8 mouse cellular contexts compared by ENCODE assay signal in the genomic region with DNA sequence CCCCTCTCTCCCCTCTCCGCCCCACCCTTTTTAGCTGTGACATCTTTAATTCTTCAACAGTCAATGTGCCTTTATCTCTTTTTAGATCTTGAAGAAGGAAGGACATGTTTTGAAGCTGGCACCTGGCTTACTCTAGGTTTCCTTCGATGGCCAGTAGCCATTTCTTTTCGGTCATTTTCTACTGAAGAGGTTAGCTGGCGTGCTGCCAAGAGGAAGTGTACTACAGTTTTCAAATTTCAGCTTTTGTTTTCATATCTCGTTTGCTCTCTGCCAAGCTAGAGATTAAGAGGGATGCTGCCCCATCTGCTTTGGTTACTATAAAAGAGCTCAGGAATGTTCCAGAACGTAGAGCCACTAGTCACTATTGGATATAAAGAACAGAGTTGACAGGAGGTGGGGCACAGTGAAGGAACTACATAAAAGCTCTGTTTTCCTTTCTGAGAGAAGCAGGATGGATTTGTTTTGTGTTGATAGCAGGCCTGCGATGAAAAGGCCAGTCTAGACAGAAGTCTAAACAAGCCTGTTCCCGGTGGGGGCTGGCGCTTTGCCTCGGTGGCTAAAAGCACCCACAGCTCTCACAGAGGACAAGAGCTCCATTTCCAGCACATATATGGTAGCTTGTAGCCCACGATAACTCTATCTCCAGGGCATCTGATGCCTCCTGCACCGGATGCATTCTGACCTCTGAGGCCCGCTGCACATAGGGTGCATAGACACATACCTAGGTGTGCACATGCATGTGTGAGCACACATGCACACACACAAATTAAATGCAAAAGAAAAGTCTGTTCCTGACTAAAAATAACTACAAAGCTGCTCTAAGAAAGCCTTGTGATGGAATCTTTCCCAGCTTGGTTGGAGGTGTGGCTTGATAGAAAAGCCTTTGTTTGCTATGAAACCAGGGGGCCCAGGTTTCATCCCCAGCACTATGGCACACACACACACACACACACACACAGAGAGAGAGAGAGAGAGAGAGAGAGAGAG. TPM values are rescaled to one million over a fixed set of nuclear protein-coding genes. Genes with fewer than 3 reads are reported as not detected.
DNase-seq lines count a peak whose midpoint lies in the region; ATAC-seq and TF ChIP-seq lines count a peak whose summit lies in the region.

No protein-coding gene starts in this region.

- 0 out of 2 replicates have a peak, but pooled peaks have one; percentile 15 for TF ChIP-seq EP300 in liver, postnatal 0 days (IDR thresholded peaks at IDR 0.05; ENCODE audit: low read depth)

- H3K27ac ChIP-seq in left cerebral cortex, adult 2 months, result peak overlapping the region; percentile 89
- H3K27ac ChIP-seq in forebrain, embryonic 16.5 days (ENCODE audit: low read length), result peak overlapping the region; percentile 79
- H3K27ac ChIP-seq in intestine, embryonic 15.5 days, result peak overlapping the region; percentile 88
- peak overlapping the region; percentile 74 for H3K27ac ChIP-seq in liver, postnatal 0 days (ENCODE audit: low read depth)
- H3K27ac ChIP-seq in neural tube, embryonic 12.5 days, result 0 out of 2 replicates have a peak overlapping the region, but pooled peaks have one; percentile 53

- WGBS in forebrain, embryonic 16.5 days, result 10% methylated on average over 12 of the region's 13 CpGs
- WGBS in intestine, embryonic 15.5 days, result 20% methylated on average over 13 of the region's 13 CpGs
- 27% methylated on average over 13 of the region's 13 CpGs for WGBS in liver, postnatal 0 days (ENCODE audit: insufficient replicate concordance)
- 49% methylated on average over 13 of the region's 13 CpGs for WGBS in neural tube, embryonic 12.5 days

- no peak overlapping the region for H3K4me3 ChIP-seq in left cerebral cortex, adult 2 months
- no peak overlapping the region for H3K4me3 ChIP-seq in forebrain, embryonic 16.5 days (replicated peaks; ENCODE audit: low read length)
- H3K4me3 ChIP-seq in intestine, embryonic 15.5 days (replicated peaks), result no peak overlapping the region
- no peak overlapping the region for H3K4me3 ChIP-seq in liver, postnatal 0 days (ENCODE audit: low read depth, low read length)
- H3K4me3 ChIP-seq in neural tube, embryonic 12.5 days, result no peak overlapping the region

- peak overlapping the region; percentile 22 for H3K4me2 ChIP-seq in forebrain, embryonic 16.5 days (ENCODE audit: low read length)
- peak overlapping the region; percentile 6 for H3K4me2 ChIP-seq in intestine, embryonic 15.5 days (replicated peaks)
- peak overlapping the region; percentile 51 for H3K4me2 ChIP-seq in liver, postnatal 0 days (ENCODE audit: low read depth, low read length)
- no peak overlapping the region for H3K4me2 ChIP-seq in neural tube, embryonic 12.5 days (replicated peaks)

- intact Hi-C loops in left cerebral cortex, adult 2 months (cut with DNase I), result no loop called here

- no peak for DNase-seq in left cerebral cortex, adult 2 months (ENCODE audit: extremely low spot score in 1 of 2, low spot score in 2 of 2)
- no peak for DNase-seq in left cerebral cortex, adult 9 months (ENCODE audit: low spot score in 2 of 2)
- DNase-seq in adipocyte (ENCODE audit: low spot score), result peak; percentile 33
- DNase-seq in liver, postnatal 0 days, result peak; percentile 68
- no peak for DNase-seq in frontal cortex, adult 2 months (ENCODE audit: extremely low spot score in 1 of 2, low spot score in 1 of 2)

- peak overlapping the region; percentile 15; the same call in 1 of the 2 replicates for H3K9ac ChIP-seq in forebrain, embryonic 16.5 days (replicated peaks; ENCODE audit: low read depth, low read length)
- H3K9ac ChIP-seq in intestine, embryonic 15.5 days, result 0 out of 2 replicates have a peak overlapping the region, but pooled peaks have one; percentile 18
- H3K9ac ChIP-seq in liver, postnatal 0 days (replicated peaks), result peak overlapping the region; percentile 33
- no peak overlapping the region for H3K9ac ChIP-seq in neural tube, embryonic 12.5 days

- peaks cover 25% of the 10 kb centered on the region for H3K4me1 ChIP-seq in forebrain, embryonic 16.5 days (replicated peaks; ENCODE audit: control insufficient read depth, insufficient read depth, low read length)
- peaks cover 30% of the 10 kb centered on the region for H3K4me1 ChIP-seq in intestine, embryonic 15.5 days (replicated peaks)
- H3K4me1 ChIP-seq in liver, postnatal 0 days (ENCODE audit: insufficient read depth), result peaks cover 25% of the 10 kb centered on the region
- peaks cover 7% of the 10 kb centered on the region for H3K4me1 ChIP-seq in neural tube, embryonic 12.5 days

- TF ChIP-seq CTCF in left cerebral cortex, adult 2 months (IDR thresholded peaks at IDR 0.05), result no peak
- TF ChIP-seq CTCF in liver, postnatal 0 days (IDR thresholded peaks at IDR 0.05; ENCODE audit: low read depth), result no peak

- peak; percentile 68 for ATAC-seq in forebrain, embryonic 16.5 days
- no peak for ATAC-seq in intestine, embryonic 15.5 days
- no peak for ATAC-seq in liver, postnatal 0 days
- peak; percentile 41; the same call in 1 of the 2 replicates for ATAC-seq in neural tube, embryonic 12.5 days (ENCODE audit: low FRiP score, low read depth)

- H3K9me3 ChIP-seq in forebrain, embryonic 16.5 days (ENCODE audit: control insufficient read depth, low read length), result no peaks in the 10 kb centered on the region
- H3K9me3 ChIP-seq in intestine, embryonic 15.5 days, result no peaks in the 10 kb centered on the region
- no peaks in the 10 kb centered on the region for H3K9me3 ChIP-seq in liver, postnatal 0 days (ENCODE audit: low read length)
- no peaks in the 10 kb centered on the region for H3K9me3 ChIP-seq in neural tube, embryonic 12.5 days

- no peaks in the 10 kb centered on the region for H3K36me3 ChIP-seq in forebrain, embryonic 16.5 days (ENCODE audit: control insufficient read depth, insufficient read depth)
- no peaks in the 10 kb centered on the region for H3K36me3 ChIP-seq in intestine, embryonic 15.5 days
- no peaks in the 10 kb centered on the region for H3K36me3 ChIP-seq in liver, postnatal 0 days (replicated peaks; ENCODE audit: insufficient read depth, low read length)
- no peaks in the 10 kb centered on the region for H3K36me3 ChIP-seq in neural tube, embryonic 12.5 days

- H3K27me3 ChIP-seq in forebrain, embryonic 16.5 days (replicated peaks; ENCODE audit: control insufficient read depth, insufficient read depth, low read length), result no peaks in the 10 kb centered on the region
- no peaks in the 10 kb centered on the region for H3K27me3 ChIP-seq in intestine, embryonic 15.5 days (replicated peaks)
- no peaks in the 10 kb centered on the region for H3K27me3 ChIP-seq in liver, postnatal 0 days (ENCODE audit: insufficient read depth, low read length)
- no peaks in the 10 kb centered on the region for H3K27me3 ChIP-seq in neural tube, embryonic 12.5 days (replicated peaks)

RNA-seq across cellular contexts. Expression of a gene that starts 42.7 kb away (rescaled TPM):
- total RNA-seq in left cerebral cortex, adult 2 months (2021), result 10 to 100 TPM; 57.4 to 60.3 TPM
- polyA plus RNA-seq in forebrain, embryonic 16.5 days (2015; fragmentation: Nextera tagmentation; extraction: Ambion mirVana), result 56.8 and 60.2 TPM in 2 replicates
- 39.3 and 46.0 TPM in 2 replicates for polyA plus RNA-seq in intestine, embryonic 15.5 days (2015; fragmentation: Nextera tagmentation; extraction: Ambion mirVana)
- 14.1 and 17.2 TPM in 2 replicates for polyA plus RNA-seq in liver, postnatal 0 days (2015; fragmentation: Nextera tagmentation; extraction: Ambion mirVana)
- polyA plus RNA-seq in neural tube, embryonic 12.5 days (2016; fragmentation: Nextera tagmentation; extraction: Ambion mirVana), result 41.5 and 59.7 TPM in 2 replicates
- 34.3 and 37.0 TPM in 2 replicates for polyA plus RNA-seq in frontal cortex, adult 2 months (2012; rRNA removed)

Comparison
In these comparisons a context has a peak if more than half of its experiments do, and no peak if none do; other contexts are left out.
1. DNase-seq: peak in adipocyte (single experiment) and liver, postnatal 0 days (single experiment); none in left cerebral cortex, adult 2 months (0 of 2), left cerebral cortex, adult 9 months (0 of 2) and frontal cortex, adult 2 months (0 of 2).
2. ATAC-seq: peak in forebrain, embryonic 16.5 days (single experiment) and neural tube, embryonic 12.5 days (single experiment); none in intestine, embryonic 15.5 days (single experiment) and liver, postnatal 0 days (single experiment).
3. Peak in every context shown above with its lines, with median percentiles within 50 percentile points of each other: H3K27ac ChIP-seq.